Mouse (Mus musculus) adrenal gland, postnatal 25 days (tissue): ENCODE measurements around the gene Dpp6. TPM values are rescaled to one million over a fixed set of nuclear protein-coding genes. Genes with fewer than 3 reads are reported as not detected.
"Not testable (repeated sequence)": the region's sequence is repeated elsewhere in the genome, so short reads cannot be mapped to it uniquely, and the experiment has no call there.

Source experiments
- DNase-seq: peaks from one replicate; pipeline ENCODE4 v3.0.0; 2021; ENCODE audit warnings: mixed read lengths
- total RNA-seq: library from RNA; stranded (reverse); gene quantifications from 2 replicates; pipeline ENCODE4 v1.2.3, GENCODE M21; 2021

Gene Dpp6
- total RNA-seq, 1 experiment from 2014 or later, result 8.0 TPM

- DNase-seq, result no peak
These were observed 581.4 kb downstream of the Dpp6 start for GRCm38 (mm10) chr5:27398371-27398770.

- no peak for DNase-seq
These were observed 582.1 kb downstream of the Dpp6 start for GRCm38 (mm10) chr5:27399111-27399510.

GRCm38 (mm10) chr5:27402616-27403015, 585.6 kb downstream of the Dpp6 start:
- no peak for DNase-seq

GRCm38 (mm10) chr5:27408854-27409253, 591.9 kb downstream of the Dpp6 start:
- no peak for DNase-seq

GRCm38 (mm10) chr5:27413023-27413422, 596.0 kb downstream of the Dpp6 start:
- peak; percentile 70 for DNase-seq

- no peak for DNase-seq
These were observed 598.5 kb downstream of the Dpp6 start for GRCm38 (mm10) chr5:27415518-27415917.

GRCm38 (mm10) chr5:27416571-27416970, 599.6 kb downstream of the Dpp6 start:
- no peak for DNase-seq

- DNase-seq, result no peak
These were observed 600.4 kb downstream of the Dpp6 start for GRCm38 (mm10) chr5:27417398-27417797.

GRCm38 (mm10) chr5:27418856-27419255, 601.9 kb downstream of the Dpp6 start:
- DNase-seq, result peak; percentile 28

- DNase-seq, result no peak
These were observed 604.2 kb downstream of the Dpp6 start for GRCm38 (mm10) chr5:27421090-27421635.

GRCm38 (mm10) chr5:27423766-27424165, 606.8 kb downstream of the Dpp6 start:
- DNase-seq, result no peak

GRCm38 (mm10) chr5:27424484-27425080, 607.6 kb downstream of the Dpp6 start:
- no peak for DNase-seq

GRCm38 (mm10) chr5:27426200-27426599, 609.2 kb downstream of the Dpp6 start:
- no peak for DNase-seq

GRCm38 (mm10) chr5:27433584-27433983, 616.6 kb downstream of the Dpp6 start:
- DNase-seq, result no peak

- no peak for DNase-seq
These were observed 636.3 kb downstream of the Dpp6 start for GRCm38 (mm10) chr5:27453201-27453845.

GRCm38 (mm10) chr5:27454386-27454785, 637.4 kb downstream of the Dpp6 start:
- DNase-seq, result no peak

- DNase-seq, result no peak
These were observed 640.0 kb downstream of the Dpp6 start for GRCm38 (mm10) chr5:27456981-27457380.

- DNase-seq, result no peak
These were observed 640.7 kb downstream of the Dpp6 start for GRCm38 (mm10) chr5:27457686-27458085.

- no peak for DNase-seq
These were observed 658.0 kb downstream of the Dpp6 start for GRCm38 (mm10) chr5:27474964-27475465.

- DNase-seq, result no peak
These were observed 664.7 kb downstream of the Dpp6 start for GRCm38 (mm10) chr5:27481706-27482105.

GRCm38 (mm10) chr5:27486138-27486537, 669.1 kb downstream of the Dpp6 start:
- no peak for DNase-seq

GRCm38 (mm10) chr5:27490942-27491341, 673.9 kb downstream of the Dpp6 start:
- DNase-seq, result no peak

GRCm38 (mm10) chr5:27501338-27501737, 684.3 kb downstream of the Dpp6 start, which contains the start of gene Speer4b:
Gene Speer4b (minus strand): TSS chr5:27501438.
- not testable (repeated sequence) for DNase-seq

- no peak for DNase-seq
These were observed 701.7 kb downstream of the Dpp6 start for GRCm38 (mm10) chr5:27518716-27519115.
